Mouse (Mus musculus): ENCODE results near the gene Galns.

The Galns gene

DNA sequence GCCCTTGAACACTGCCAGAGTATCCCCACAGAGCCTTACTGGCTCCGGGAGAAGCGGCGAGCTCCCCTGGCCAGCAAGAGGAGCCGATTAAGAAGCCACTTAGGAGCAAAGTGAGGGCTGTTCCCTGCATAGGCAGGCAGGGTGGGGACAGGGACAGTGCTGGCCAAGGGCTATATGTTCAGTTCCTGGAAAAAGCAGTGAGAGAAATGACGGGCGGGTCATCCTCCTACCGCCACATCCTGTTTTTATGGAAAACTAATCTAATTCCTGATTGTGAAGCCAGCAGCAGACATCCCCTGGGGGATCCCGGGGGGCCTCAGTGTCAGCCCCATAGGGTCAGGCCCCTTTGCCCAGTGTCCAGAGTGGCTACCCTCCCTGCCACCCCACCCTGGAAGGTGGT, 80.0 kb downstream of the Galns start:
- DNase-seq, result no peak

- no peak for DNase-seq
Measured at GRCm38 (mm10) chr8:122529159-122529558, 82.1 kb downstream of the Galns start.

All from cerebellum, adult 11-12 months (tissue).